Mouse (Mus musculus) ES-Bruce4 (cell line): Measurements from ENCODE around the gene Syap1.

Experiments
- CTCF ChIP-seq: IDR thresholded peaks from one replicate; pipeline ENCODE4 v1.8.1; 2011; ENCODE audit warnings: low read depth, low read length
- EP300 ChIP-seq: IDR thresholded peaks from 2 replicates; pipeline ENCODE4 v1.6.1; 2011; ENCODE audit warnings: low read depth, low read length; ENCODE audit not compliant: insufficient read depth
- POLR2A ChIP-seq: IDR thresholded peaks from one replicate; pipeline ENCODE4 v1.8.1; 2011; ENCODE audit warnings: low read length; ENCODE audit not compliant: insufficient read depth

GRCm38 (mm10) chrX:162931467-162931866 is 43.2 kb upstream of the Syap1 start:
- TF ChIP-seq POLR2A (no peak), CTCF (no peak), EP300 (no peak)
